Mouse (Mus musculus) c-Kit-positive CD71-negative TER-119-negative erythroid progenitor cells, embryonic 14.5 days (primary cell): ENCODE data around the gene Spns2.
"Not testable (repeated sequence)": the region's sequence is repeated elsewhere in the genome, so short reads cannot be mapped to it uniquely, and the experiment has no call there.

Experiments used
- DNase-seq: peaks from one replicate; pipeline ENCODE4 v3.0.0-alpha.2; 2013; ENCODE audit warnings: low read depth

The Spns2 gene

DNA sequence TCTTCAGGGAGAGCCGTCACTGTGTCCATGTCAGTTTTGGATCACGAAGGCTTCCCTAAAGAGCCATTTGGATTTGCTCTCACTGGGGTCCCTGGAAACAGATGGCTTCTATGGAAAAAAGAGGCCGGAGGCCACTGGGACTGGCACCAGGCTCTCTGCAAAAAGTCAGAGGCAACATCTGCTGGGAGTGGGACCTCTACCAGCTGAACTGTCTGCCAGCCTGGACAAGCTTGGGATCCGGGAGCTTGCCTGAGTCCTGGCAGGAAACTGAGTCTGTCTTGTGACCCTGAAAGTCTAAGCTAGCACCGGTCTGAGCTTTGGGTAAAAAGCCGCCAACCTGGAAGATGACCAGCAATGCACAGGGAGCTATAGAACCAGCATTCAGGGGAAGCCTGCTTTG is 18.3 kb downstream of the Spns2 start:
- no peak for DNase-seq

- DNase-seq = no peak
These were observed 19.7 kb downstream of the Spns2 start for GRCm38 (mm10) chr11:72470004-72470403.

DNA sequence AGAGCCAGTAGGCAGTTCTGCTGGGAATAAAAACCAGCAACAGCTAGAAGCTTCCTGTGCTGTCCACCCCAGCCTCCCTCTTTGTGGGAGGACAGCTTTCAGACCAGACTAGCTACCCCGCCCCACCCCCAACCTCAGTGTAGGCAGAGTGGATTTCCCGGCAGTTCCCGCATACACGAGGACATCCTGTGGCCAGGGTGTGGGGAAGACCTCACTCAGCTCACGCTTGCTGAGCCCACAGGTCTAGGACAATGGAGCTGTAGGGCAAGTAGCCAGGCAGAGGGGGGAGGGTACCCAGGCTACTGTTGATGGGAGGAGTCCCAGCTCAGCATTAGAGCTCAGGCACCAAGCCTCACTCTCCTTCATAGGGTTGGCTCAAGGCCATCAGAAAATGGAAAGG is 20.5 kb downstream of the Spns2 start:
- no peak for DNase-seq

GRCm38 (mm10) chr11:72468525-72468924 is 21.2 kb downstream of the Spns2 start:
- DNase-seq = no peak

DNA sequence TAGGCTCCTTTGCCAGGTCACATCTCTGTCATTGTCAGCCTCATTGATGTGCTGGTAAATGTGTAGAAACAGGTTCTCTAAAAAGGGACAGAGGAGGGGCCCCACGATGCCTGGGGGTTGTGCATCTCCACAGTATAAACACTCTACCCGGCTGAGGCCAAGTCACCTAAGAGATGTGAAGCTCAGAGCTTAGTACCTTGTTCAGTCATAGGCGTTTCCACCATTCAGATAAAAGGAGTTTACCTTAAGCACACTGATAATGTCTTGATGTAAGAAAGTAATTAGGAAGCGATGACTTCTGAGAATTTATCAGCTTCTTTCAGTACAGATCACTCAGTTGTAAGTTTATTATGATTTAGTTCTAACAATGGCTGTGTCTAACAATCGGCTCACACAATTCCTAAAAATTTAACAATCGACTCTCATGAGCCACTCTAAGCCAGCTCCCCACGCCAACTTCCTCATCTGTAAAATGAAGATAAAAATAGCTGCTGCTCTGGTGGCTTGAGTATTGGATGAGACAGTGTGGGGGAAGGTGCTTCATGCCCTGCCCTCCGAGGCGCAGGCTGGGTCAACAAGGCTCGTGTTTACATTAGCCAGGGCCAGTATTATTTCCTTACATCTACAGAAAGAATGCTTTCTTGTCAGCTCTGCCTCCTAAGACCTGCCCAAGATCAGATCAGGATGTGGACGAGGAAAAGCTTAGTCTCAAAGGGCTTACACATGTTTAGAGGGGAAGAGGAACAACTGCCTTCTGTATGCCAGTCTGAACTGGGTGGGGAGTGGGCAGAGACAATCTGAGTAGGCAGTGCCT is 22.8 kb downstream of the Spns2 start:
- DNase-seq = no peak

- DNase-seq = no peak
These were observed 23.6 kb downstream of the Spns2 start for GRCm38 (mm10) chr11:72465978-72466693.

GRCm38 (mm10) chr11:72464821-72465220 is 24.9 kb downstream of the Spns2 start:
- no peak for DNase-seq

DNA sequence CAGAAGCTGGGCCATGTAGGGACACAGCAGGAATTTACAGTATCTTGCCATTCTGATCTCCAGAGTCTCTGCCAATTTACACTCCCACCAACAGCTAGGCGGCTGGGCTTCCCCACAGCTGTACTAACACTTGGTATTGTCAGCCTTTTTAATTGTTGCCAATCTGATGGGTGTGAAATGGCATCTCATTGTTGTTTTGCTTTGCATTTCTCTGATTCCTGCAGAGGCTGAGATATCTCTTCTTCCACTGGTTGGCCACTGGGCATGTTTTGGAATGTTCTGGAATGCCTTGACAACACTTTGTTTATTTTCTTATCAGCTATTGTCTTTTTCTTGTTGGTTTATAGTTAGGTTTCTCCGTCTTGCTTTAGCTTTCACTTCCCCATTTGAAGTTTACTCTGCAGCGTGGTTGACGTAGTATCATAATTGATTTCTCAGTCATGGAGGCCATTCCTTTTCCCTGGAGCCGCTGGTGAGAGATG is 28.2 kb downstream of the Spns2 start:
- no peak for DNase-seq

DNA sequence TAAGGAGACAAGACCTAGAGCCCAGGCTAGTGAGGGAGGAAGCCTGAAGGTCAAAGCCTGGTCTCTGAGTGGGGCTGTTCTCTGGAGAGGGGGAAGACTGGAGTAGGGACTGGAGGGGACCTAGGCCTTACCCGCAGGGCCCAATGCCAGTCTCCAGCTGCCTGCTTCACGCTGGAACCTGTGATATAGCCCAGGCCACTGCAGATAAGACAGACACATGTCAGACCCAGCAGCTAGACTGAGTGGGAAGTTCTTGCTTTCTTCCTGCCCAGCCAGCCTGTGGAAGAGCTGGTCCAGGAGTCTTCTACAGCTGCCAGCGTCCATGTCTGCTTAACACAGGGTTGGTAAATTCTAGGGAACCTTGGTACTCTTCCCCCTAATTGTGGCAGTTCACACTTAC is 31.2 kb downstream of the Spns2 start:
- DNase-seq = no peak

GRCm38 (mm10) chr11:72457995-72458496 is 31.7 kb downstream of the Spns2 start:
- DNase-seq = no peak

DNA sequence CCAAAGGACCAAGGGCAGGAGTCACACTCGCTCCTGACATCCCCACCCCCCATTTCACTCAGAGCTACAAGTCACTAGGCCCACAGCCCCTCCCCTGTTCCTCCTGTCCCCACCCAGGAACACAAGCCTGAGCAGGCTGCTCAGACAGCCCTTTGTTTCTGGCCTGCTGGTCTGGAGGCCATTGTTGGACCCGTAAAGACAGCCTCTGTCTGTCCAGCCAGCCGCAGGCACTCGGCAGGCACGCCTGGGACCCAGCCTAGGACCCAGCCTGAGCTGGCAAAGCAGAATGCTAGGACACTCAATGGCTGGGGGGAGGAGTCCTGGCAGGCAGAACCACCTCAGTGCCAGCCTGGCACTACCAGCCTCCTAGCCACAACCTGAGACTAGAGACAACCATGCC is 34.0 kb downstream of the Spns2 start:
- no peak for DNase-seq

DNA sequence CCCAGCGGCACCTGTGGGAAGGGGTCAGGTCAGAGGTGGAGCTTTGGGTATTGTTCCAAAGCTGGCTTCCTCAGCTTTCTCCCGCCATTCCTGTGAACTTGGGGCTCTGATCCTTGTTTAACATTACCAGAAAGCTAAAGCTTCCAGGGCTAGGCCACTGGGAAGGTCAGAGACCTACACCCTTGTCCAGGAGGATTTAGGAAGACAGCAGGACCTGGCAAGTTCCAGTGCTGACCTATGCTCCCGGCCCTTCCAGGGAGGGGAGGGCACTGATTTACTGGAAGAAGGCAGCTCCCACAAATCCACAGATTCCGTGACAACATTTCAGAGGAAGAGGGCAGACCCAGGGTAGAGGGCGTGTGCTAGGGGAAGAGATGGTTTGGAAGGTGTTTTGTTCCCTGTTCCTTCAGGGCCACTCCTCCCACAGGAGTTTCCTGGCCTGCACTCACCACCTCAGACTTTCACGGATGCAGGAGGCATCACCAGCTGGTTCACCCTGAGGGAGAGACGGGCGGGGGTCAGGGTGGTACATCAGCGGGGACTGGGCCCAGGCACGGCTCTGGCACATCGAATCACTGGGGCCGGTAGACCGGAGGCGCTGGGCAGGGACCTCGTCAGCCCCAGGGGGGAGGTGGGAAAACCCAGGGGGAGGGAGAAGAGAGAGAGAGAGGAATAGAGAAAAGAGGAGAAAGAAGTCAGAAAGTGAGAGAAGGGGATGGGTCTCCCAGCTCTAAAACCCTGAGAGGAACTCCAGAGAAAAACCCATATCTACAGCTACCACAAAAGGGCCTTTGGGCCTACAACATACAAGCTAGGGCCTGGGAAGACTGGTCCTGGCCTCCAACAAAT is 36.4 kb downstream of the Spns2 start:
- no peak for DNase-seq

DNA sequence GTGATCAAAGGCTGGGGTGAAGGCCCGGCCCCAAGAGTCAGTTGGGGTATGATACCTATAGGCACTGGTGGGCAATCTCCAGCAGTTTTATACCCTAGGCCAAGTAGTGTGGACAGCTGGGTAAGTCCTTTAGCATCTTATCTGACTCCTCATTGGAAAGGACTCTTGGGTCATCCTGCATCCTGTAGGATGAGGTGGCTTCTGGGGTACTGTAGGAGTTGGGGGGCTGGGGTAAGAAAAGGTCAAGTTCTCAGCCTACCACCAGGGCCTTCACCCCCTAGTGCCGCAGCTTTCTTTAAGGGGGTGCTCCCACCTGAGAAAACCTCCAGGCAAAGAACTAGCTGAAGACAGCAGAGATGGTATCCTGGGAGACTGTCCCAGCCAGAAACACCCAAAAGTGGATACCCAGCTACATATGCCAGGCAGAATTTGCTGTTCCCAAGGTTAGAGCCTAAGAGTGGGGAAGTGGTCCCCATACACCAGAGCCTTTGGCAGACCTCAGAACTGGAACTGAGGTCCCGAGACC is 37.5 kb downstream of the Spns2 start:
- DNase-seq = no peak

- no peak for DNase-seq
These were observed 42.2 kb downstream of the Spns2 start for GRCm38 (mm10) chr11:72447475-72447874.

- DNase-seq = peak; percentile 58
These were observed 43.2 kb downstream of the Spns2 start for GRCm38 (mm10) chr11:72446311-72447105.

DNA sequence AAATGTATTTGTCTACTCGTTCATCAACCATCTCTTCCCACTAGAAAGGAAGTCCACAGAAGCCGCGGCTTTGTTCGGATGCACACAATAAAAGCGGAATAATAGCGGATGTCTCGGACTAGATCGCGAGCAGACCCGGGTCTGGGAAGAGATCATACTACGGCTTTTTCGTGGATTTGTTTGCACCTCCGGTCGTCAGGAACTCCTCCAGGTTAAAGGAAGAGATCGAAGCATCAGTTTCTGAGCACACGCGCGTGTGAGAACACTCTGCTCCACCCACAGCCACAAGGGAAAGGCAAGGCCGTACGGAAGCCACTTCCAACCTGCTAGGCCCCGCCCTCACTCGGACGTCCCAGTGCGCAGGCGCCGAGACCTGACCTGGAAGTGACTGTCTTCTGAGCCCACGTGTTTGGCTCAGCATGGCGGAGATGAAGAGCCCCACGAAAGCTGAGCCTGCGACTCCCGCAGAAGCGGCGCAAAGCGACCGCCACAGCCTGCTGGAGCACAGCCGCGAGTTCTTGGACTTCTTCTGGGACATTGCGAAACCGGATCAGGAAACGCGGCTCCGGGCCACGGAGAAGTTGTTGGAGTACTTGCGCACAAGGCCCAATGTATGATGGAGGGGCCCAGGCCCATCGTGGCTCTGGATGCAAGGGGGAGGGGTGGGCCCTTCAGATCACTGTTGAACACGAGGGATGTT is 48.6 kb downstream of the Spns2 start, which contains the start of gene Mybbp1a:
Mybbp1a (plus strand) TSS at position 391 of the 700 bp plus-strand sequence.
- peak; percentile 94 for DNase-seq

GRCm38 (mm10) chr11:72440597-72440964 is 49.1 kb downstream of the Spns2 start:
- DNase-seq = not testable (repeated sequence)

DNA sequence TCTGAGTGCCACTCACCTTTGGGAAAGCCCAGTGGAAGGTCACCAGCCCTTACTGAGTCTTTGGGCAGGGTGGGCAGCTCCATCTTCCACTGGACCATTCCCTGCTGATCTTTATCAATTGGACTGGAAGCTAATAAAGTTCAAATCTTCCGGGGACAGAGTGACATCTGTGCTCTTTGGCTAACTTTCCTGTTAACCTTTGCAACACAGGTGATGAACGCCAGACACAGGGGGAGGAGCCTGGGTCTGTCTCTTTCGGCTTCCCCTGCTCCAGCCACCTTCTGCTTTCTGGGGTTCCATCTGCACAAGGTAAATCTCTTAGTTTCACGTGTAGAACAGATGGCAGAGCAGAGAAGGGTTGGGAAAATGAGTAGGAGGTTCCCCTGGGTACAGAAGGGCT is 51.3 kb downstream of the Spns2 start:
- DNase-seq = no peak

DNA sequence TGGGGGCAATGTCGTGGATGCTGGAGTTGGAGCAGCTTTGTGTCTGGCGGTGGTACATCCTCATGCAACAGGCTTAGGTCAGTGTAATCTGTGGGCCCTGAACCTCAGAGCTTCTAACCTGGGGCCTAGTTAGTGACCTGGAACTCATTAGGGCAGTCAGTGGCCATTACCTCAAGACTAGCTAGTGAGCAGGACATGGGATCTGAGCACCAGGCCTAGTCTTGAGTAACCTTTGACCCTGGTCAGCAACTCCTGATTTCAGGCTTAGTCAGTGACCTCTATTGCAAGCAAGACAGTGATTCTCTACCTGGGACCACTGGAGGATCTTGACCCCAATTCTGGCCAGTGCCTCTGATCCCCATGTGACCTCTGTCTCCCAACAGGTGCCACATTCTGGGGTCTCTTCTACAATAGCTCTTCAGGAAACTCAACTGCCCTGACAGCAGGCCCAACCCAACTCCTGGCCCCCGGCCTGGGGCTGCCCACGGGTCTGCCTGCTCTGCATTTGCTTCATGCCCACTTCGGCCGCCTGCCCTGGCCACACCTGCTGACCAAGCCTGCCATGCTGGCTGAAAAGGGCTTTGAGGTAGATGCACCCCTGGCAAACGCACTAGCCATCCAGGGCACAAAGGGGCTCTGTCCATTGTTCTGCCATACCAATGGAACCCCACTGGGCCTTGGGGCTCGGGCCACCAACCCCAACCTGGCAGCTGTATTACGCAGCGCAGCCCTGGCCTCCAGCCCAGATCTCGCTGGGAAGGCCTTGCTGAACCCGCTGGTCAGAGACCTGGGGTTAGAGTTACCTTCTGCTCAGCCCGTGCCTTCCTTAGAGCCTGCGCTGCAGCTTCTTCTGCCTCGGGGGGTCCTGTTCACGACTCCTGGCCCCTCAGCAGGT is 52.7 kb downstream of the Spns2 start:
- no peak for DNase-seq
